Mouse (Mus musculus) left cerebral cortex, postnatal 36 days (tissue): ENCODE measurements around the gene Nup107. TPM values are rescaled to one million over a fixed set of nuclear protein-coding genes. Genes with fewer than 3 reads are reported as not detected.

Experiments used
- DNase-seq, 2 experiments: peaks; one replicate each; pipeline ENCODE4 v3.0.0; 2021 to 2022; ENCODE audit warnings: low spot score in 2 of 2, mixed read lengths in 1 of 2
- intact Hi-C: fragments of 180-260 bp; cut with DNase I; formaldehyde crosslinking; loops from one replicate; pipeline ENCODE4 v1.15.1; 2025
- total RNA-seq, 2 experiments: library from RNA; stranded (reverse); gene quantifications; 2 replicates each; pipeline ENCODE4 v1.2.3; 2021

Nup107 gene
- total RNA-seq, 2 experiments from 2014 or later = 12.8 to 15.5 TPM

GRCm38 (mm10) chr10:117805919-117806318, 13.4 kb upstream of the Nup107 start:
- intact Hi-C loops = no loop called here
- DNase-seq = no peak

- intact Hi-C loops = no loop called here
Observed at GRCm38 (mm10) chr10:117803870-117804850, 11.7 kb upstream of the Nup107 start.

GRCm38 (mm10) chr10:117801886-117802285, 9.4 kb upstream of the Nup107 start:
- no peak for DNase-seq
- intact Hi-C loops = no loop called here

More at GRCm38 (mm10) chr10:117803870-117804850, 11.7 kb upstream of the Nup107 start:
- DNase-seq = no peak

- intact Hi-C loops = loop anchor here (10.0 kb wide), 1 partner anchor 745 kb away; no protein-coding TSS in a partner anchor
- DNase-seq = no peak
Observed at GRCm38 (mm10) chr10:117799806-117800205, 7.3 kb upstream of the Nup107 start.

- DNase-seq = no peak
- intact Hi-C loops = loop anchor here (10.0 kb wide), 1 partner anchor 746 kb away; no protein-coding TSS in a partner anchor
Observed at GRCm38 (mm10) chr10:117798436-117799035, 6.0 kb upstream of the Nup107 start.

GRCm38 (mm10) chr10:117797684-117798083, 5.2 kb upstream of the Nup107 start:
- DNase-seq = no peak
- intact Hi-C loops = loop anchor here (10.0 kb wide), 1 partner anchor 747 kb away; no protein-coding TSS in a partner anchor

- intact Hi-C loops = loop anchor here (10.0 kb wide), 1 partner anchor 748 kb away; no protein-coding TSS in a partner anchor
- no peak for DNase-seq
Observed at GRCm38 (mm10) chr10:117797106-117797505, 4.6 kb upstream of the Nup107 start.

- intact Hi-C loops = loop anchor here (10.0 kb wide), 1 partner anchor 749 kb away; no protein-coding TSS in a partner anchor
- no peak for DNase-seq
Observed at GRCm38 (mm10) chr10:117796181-117796580, 3.7 kb upstream of the Nup107 start.

- intact Hi-C loops = loop anchor here (10.0 kb wide), 1 partner anchor 750 kb away; no protein-coding TSS in a partner anchor
- no peak for DNase-seq
Observed at GRCm38 (mm10) chr10:117795206-117795605, 2.7 kb upstream of the Nup107 start.

GRCm38 (mm10) chr10:117793436-117794030, 1.0 kb upstream of the Nup107 start:
- intact Hi-C loops = loop anchor here (2.0 to 10.0 kb wide), 3 partner anchors 51 to 751 kb away; no protein-coding TSS in a partner anchor

GRCm38 (mm10) chr10:117791171-117791470, 1.4 kb downstream of the Nup107 start:
- DNase-seq = no peak
- intact Hi-C loops = loop anchor here (5.0 to 10.0 kb wide), 2 partner anchors 321 to 754 kb away; no protein-coding TSS in a partner anchor

More at GRCm38 (mm10) chr10:117793436-117794030, 1.0 kb upstream of the Nup107 start:
- no peak for DNase-seq

GRCm38 (mm10) chr10:117790421-117791170, 1.9 kb downstream of the Nup107 start:
- intact Hi-C loops = loop anchor here (5.0 to 10.0 kb wide), 2 partner anchors 322 to 754 kb away; no protein-coding TSS in a partner anchor
- DNase-seq = no peak

GRCm38 (mm10) chr10:117790011-117790410, 2.5 kb downstream of the Nup107 start:
- intact Hi-C loops = loop anchor here (5.0 to 10.0 kb wide), 2 partner anchors 322 to 755 kb away; no protein-coding TSS in a partner anchor
- no peak for DNase-seq

GRCm38 (mm10) chr10:117784646-117785045, 7.9 kb downstream of the Nup107 start:
- intact Hi-C loops = no loop called here
- no peak for DNase-seq

- intact Hi-C loops = no loop called here
- no peak for DNase-seq
Observed at GRCm38 (mm10) chr10:117783786-117784420, 8.6 kb downstream of the Nup107 start.

GRCm38 (mm10) chr10:117782491-117783260, 9.8 kb downstream of the Nup107 start:
- intact Hi-C loops = no loop called here
- DNase-seq = no peak

- DNase-seq = no peak
- intact Hi-C loops = no loop called here
Observed at GRCm38 (mm10) chr10:117782056-117782455, 10.4 kb downstream of the Nup107 start.
